Mouse (Mus musculus) liver, embryonic 14.5 days (tissue): ENCODE measurements around the gene Rbfox1. TPM values are rescaled to one million over a fixed set of nuclear protein-coding genes. Genes with fewer than 3 reads are reported as not detected.

Source experiments
- ATAC-seq: fragments of 200-750 bp; cut with Nextera tagmentation; 2 replicates; pipeline ENCODE4 v1.8.0; 2017; ENCODE audit warnings: moderate number of reproducible peaks, mild to moderate bottlenecking, moderate library complexity; ENCODE audit not compliant: insufficient read depth
- DNase-seq, 3 experiments: peaks; one replicate each; pipeline ENCODE4 v3.0.0-alpha.2; 2012 to 2013; ENCODE audit warnings: low read depth in 3 of 3, low spot score in 3 of 3
- H3K27ac ChIP-seq: fragments of 300-500 bp; sonication (generic); 2 replicates; pipeline ENCODE4 v1.5.1; 2014; ENCODE audit warnings: moderate library complexity, mild to moderate bottlenecking, control low read depth, inconsistent platforms
- H3K27me3 ChIP-seq: fragments of 300-500 bp; sonication (generic); 2 replicates; pipeline ENCODE4 v1.6.1; 2014; ENCODE audit warnings: mild to moderate bottlenecking, low read length, moderate library complexity; ENCODE audit not compliant: control insufficient read depth, insufficient read depth
- H3K36me3 ChIP-seq: fragments of 300-500 bp; sonication (generic); replicated peaks from 2 replicates; pipeline ENCODE4 v1.6.1; 2014; ENCODE audit warnings: low read depth; ENCODE audit not compliant: control insufficient read depth, insufficient read depth
- H3K4me1 ChIP-seq, 2 experiments: fragments of 200-500 bp in 1 of 2; fragments of 300-500 bp in 1 of 2; sonication (generic) in 1 of 2; replicated peaks; 2 replicates each; pipeline ENCODE4 v1.6.1; 2012 to 2014; ENCODE audit warnings: antibody characterized with exemption in 1 of 2, inconsistent platforms in 1 of 2, low read length in 1 of 2; ENCODE audit not compliant: control insufficient read depth in 2 of 2, insufficient read depth in 2 of 2
- H3K4me2 ChIP-seq: fragments of 300-500 bp; sonication (generic); 2 replicates; pipeline ENCODE4 v1.6.1; 2014; ENCODE audit warnings: low read depth, mild to moderate bottlenecking, control low read depth, moderate library complexity
- H3K4me3 ChIP-seq, 2 experiments: fragments of 200-500 bp in 1 of 2; fragments of 300-500 bp in 1 of 2; sonication (generic) in 1 of 2; 2 replicates each; pipeline ENCODE4 v1.5.1; 2012 to 2014; ENCODE audit warnings: low read depth in 2 of 2, low read length in 2 of 2, mild to moderate bottlenecking in 2 of 2, control low read depth in 1 of 2, inconsistent platforms in 1 of 2, moderate library complexity in 1 of 2; ENCODE audit not compliant: insufficient read depth in 1 of 2
- H3K9ac ChIP-seq: fragments of 300-500 bp; sonication (generic); replicated peaks from 2 replicates; pipeline ENCODE4 v1.6.1; 2014; ENCODE audit warnings: mild to moderate bottlenecking, control low read depth, moderate library complexity
- H3K9me3 ChIP-seq: fragments of 300-500 bp; sonication (generic); 2 replicates; pipeline ENCODE4 v1.6.1; 2016; ENCODE audit warnings: low read length, mixed read lengths; ENCODE audit not compliant: control insufficient read depth
- CTCF ChIP-seq: IDR thresholded peaks from 2 replicates; pipeline ENCODE4 v1.5.1; 2016; ENCODE audit warnings: antibody characterized with exemption, low read depth, control low read depth
- EP300 ChIP-seq: IDR thresholded peaks from 2 replicates; pipeline ENCODE4 v1.6.1; 2016; ENCODE audit warnings: antibody characterized with exemption, low read depth
- WGBS: fragments of 180-500 bp; shearing (Covaris S2); extraction: QIAGEN DNeasy Blood & Tissue Kit; methylation state at CpG from one replicate; pipeline ENCODE4 v1.1.7; 2014; ENCODE audit not compliant: insufficient replicate concordance; 5-methylcytosine and 5-hydroxymethylcytosine counted together
- polyA plus RNA-seq, 2 experiments: library from polyadenylated mRNA; depleted of rRNA in 1 of 2; stranded (reverse) in 1 of 2; unstranded in 1 of 2; fragments of >200 nt; fragmentation: Nextera tagmentation in 1 of 2; extraction: Ambion mirVana in 1 of 2; gene quantifications; 2 replicates each; pipeline versions ENCODE4 v1.2.1 to v1.2.3; 2012 to 2014

Rbfox1 gene
- polyA plus RNA-seq, 2 experiments = 0.02 TPM; not detected in 1

DNA sequence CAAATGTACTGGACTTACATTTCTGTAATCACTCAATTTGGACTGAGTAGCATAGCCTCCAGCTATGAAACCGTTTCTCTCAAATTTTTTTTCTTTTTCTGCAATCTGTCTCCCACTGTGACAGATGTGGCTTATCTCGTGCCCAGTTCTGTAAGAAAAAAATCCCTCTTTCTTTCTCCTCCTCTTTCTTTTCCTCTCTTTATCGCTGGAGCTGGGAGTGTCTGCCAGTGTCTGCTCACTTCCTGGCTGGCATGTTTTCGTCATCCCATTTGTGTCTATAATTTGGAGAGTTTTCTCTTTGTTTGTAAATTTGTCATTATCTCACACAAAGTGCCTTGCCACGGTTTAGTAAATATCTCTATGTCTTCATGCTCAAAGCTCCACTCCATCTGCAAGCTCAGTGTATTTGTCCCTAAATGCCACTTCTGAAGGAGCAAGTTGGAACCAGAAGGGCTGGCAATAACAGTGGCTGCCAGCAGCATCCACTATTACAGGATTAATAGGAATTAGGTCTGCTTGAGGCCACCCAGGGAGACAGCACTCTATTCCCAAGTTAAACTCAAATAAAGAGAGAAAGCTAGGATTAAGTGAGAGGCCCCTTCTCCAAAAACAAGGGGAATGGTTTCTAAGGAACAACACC, 228.8 kb downstream of the Rbfox1 start:
- no peaks in the 10 kb centered on the region for H3K36me3 ChIP-seq
- DNase-seq (no peak), ATAC-seq (no peak)
- H3K9me3 ChIP-seq = no peaks in the 10 kb centered on the region
- H3K27ac ChIP-seq = no peak overlapping the region
- H3K27me3 ChIP-seq = no peaks in the 10 kb centered on the region
- no peak overlapping the region for H3K4me2 ChIP-seq
- H3K9ac ChIP-seq = no peak overlapping the region
- peaks cover 0 to 9% of the 10 kb centered on the region in 2 experiments; a peak in 2 of 4 replicates for H3K4me1 ChIP-seq
- WGBS = 20% methylated on average over 5 of the region's 5 CpGs
- TF ChIP-seq CTCF (no peak), EP300 (no peak)
- no peak overlapping the region for H3K4me3 ChIP-seq

DNA sequence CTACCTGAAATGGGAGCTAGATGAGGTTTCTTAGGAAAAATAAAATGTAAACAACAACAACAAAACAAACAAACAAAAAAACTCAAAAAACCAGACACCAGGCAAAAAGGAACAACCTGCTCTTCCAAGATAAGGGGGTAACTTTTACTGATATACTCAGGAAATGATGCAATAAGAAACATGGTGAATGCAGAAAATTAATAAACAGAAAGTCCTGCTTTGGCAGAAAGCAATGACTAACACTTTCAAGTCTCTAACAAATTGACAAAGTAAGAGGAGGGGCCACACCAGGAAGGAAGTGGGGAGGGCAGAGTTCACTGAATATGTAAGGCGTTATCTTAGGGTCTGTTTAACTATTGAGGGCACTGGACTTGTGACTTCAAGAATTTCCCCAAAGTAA, 234.3 kb downstream of the Rbfox1 start:
- 6% methylated on average over 1 of the region's 1 CpGs for WGBS

DNA sequence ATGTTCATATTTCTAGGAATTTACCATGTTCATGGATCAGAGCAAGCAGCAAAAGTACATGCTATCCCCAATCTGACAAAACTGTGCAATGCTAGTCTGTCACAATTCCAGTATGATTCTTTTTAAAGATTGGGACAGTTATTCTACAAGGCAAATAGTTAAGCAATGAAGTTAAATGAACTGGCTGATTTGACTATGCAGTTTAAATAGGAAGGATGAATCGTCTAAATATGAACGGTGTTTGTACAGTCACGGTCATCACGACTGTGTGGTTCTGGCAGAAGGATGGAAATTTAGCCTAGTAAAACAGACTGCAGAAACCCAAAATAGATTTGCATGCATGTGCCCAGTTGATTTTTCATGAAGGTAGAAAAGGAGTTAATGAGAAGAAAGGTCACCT, 236.1 kb downstream of the Rbfox1 start:
- no peaks in the 10 kb centered on the region for H3K27me3 ChIP-seq
- no peak overlapping the region for H3K27ac ChIP-seq
- H3K4me3 ChIP-seq = no peak overlapping the region
- H3K9me3 ChIP-seq = no peaks in the 10 kb centered on the region
- no peaks in the 10 kb centered on the region for H3K36me3 ChIP-seq
- DNase-seq (no peak), ATAC-seq (no peak)
- no peak overlapping the region for H3K9ac ChIP-seq
- peaks cover 0 to 7% of the 10 kb centered on the region in 2 experiments; a peak in 2 of 4 replicates for H3K4me1 ChIP-seq
- TF ChIP-seq CTCF (no peak), EP300 (no peak)
- 81% methylated on average over 4 of the region's 4 CpGs for WGBS
- H3K4me2 ChIP-seq = no peak overlapping the region

More for the DNA sequence above, 234.3 kb downstream of the Rbfox1 start:
- peaks cover 0 to 7% of the 10 kb centered on the region in 2 experiments; a peak in 2 of 4 replicates for H3K4me1 ChIP-seq
- TF ChIP-seq CTCF (no peak), EP300 (peak; percentile 75)
- H3K4me2 ChIP-seq = no peak overlapping the region
- H3K36me3 ChIP-seq = no peaks in the 10 kb centered on the region
- H3K9ac ChIP-seq = no peak overlapping the region
- H3K9me3 ChIP-seq = no peaks in the 10 kb centered on the region
- no peak for DNase-seq
- H3K27me3 ChIP-seq = no peaks in the 10 kb centered on the region
- H3K4me3 ChIP-seq = no peak overlapping the region
- no peak overlapping the region for H3K27ac ChIP-seq
- ATAC-seq = no peak

DNA sequence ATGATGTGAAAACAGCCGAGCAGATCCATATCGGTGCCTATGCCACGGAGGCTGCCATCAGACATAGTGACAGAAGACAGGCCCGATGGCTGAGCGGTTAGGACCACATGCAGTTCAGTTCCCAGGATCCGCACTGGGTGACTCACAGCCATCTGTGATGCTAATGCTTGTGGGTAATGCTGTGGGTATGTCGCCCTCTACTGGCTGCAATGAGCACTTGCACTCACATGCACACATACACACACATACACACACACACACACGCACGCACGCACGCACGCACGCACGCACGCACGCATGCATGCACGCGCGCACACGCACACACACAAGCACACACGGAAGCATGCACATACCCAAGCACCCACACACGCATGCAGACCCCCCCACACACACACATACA, 237.7 kb downstream of the Rbfox1 start:
- Histone ChIP-seq H3K4me3 (no peak overlapping the region), H3K27me3 (no peaks in the 10 kb centered on the region), H3K9ac (no peak overlapping the region), H3K4me1 (peaks cover 0 to 7% of the 10 kb centered on the region in 2 experiments; a peak in 2 of 4 replicates), H3K36me3 (no peaks in the 10 kb centered on the region), H3K4me2 (no peak overlapping the region), H3K27ac (no peak overlapping the region), H3K9me3 (no peaks in the 10 kb centered on the region)
- DNase-seq = no peak
- no peak for TF ChIP-seq EP300
- peak; percentile 84 for TF ChIP-seq CTCF
- no peak for ATAC-seq
- WGBS = 93% methylated on average over 21 of the region's 22 CpGs

DNA sequence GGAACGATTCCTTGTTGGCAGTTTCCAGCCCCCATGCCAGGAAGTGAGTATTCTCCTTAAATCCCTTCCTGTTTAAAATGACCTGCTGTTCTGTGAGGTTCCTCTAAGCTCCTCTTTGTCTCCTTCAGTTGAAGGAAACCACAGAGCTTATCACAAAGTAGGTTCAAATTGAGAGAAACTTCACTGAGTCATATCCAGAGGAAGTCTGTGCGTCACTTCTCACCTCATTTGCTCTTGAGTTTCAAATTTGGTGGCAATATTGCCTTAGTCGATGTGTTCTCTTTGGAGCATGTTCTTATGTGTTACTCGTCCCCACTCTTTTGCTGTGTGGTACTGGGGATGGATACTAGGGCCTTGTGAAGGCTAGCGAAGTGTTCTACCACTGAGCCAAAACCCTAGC, 243.2 kb downstream of the Rbfox1 start:
- no peak for ATAC-seq
- Histone ChIP-seq H3K4me1 (no peaks in the 10 kb centered on the region), H3K36me3 (no peaks in the 10 kb centered on the region), H3K27ac (no peak overlapping the region), H3K4me2 (no peak overlapping the region), H3K9me3 (no peaks in the 10 kb centered on the region), H3K4me3 (no peak overlapping the region), H3K9ac (no peak overlapping the region), H3K27me3 (no peaks in the 10 kb centered on the region)
- TF ChIP-seq EP300 (no peak), CTCF (no peak)
- DNase-seq = no peak
- 23% methylated on average over 5 of the region's 5 CpGs for WGBS
